Comparison of ENCODE assay signal across 12 mouse cellular contexts in the genomic region with DNA sequence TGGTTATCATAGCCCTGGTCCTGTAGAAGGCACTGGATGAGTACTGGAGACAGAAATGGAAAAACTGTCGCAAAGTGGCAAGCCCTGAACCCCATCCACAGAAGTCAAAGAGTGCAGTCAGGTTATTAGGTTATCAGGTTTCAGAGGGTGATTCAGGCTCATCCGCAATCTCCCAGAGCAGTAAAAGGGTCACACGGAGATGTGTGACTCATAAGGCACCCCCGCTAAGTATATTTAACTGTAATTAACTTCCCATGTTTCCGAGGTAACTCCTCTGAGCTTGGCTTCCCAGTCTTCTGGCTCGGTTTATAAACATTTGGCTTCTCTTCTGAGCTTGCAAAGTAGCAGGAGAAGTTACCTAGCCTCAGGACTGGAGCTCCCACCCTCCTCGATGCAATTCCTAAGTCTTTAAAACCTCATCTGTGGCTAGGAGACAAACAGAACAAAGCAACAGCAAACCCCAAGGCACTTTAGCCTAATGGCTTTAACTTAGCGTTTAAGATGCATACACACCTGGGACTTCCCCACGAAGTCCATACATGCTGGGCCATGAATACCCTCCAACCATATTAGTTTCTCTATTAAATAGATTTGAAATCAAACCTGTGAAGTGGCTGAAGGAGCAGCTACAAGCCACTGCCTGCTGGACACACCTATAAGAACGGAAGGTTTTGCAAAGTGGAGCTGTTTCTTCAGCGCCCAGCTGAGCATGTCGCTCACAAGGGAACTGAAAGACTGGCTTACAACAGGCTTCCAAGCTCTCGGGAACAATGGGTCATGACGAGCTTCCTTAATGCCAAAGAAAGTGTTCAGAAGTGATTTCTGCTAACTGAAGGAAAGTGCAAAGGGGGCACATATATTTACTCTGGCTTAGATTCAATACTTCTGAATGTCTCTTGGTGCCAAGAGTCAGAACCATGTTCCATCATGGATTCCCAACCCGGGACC.
DNase-seq lines count a peak whose midpoint lies in the region; ATAC-seq and TF ChIP-seq lines count a peak whose summit lies in the region.
"Had no signal": no experiment of that assay in that cellular context is flagged by ENCODE, and none has a peak within 500 bp of the region (broad histone marks: within the 10 kb centered on the region; RNA-seq: fewer than 3 reads in every experiment).

No protein-coding gene starts in this region.

- H3K79me3 ChIP-seq in C2C12 (ENCODE audit: low read depth): peaks cover 74% of the 10 kb centered on the region

- peaks cover 87% of the 10 kb centered on the region for H3K79me2 ChIP-seq in C2C12 (ENCODE audit: control insufficient read depth, insufficient read depth)

- H3K4me3 ChIP-seq in kidney, adult 2 months (ENCODE audit: insufficient read depth, low read depth, low read length): no peak overlapping the region
- no peak overlapping the region for H3K4me3 ChIP-seq in C2C12 (ENCODE audit: insufficient read depth, poor library complexity, severe bottlenecking)
- peak overlapping the region; percentile 47 for H3K4me3 ChIP-seq in brown adipose tissue, adult 24 weeks (ENCODE audit: insufficient read depth, low read depth, low read length)
- H3K4me3 ChIP-seq: forebrain, embryonic 10.5 days had no signal

- no peaks in the 10 kb centered on the region for H3K36me3 ChIP-seq in kidney, adult 2 months (ENCODE audit: control insufficient read depth, insufficient read depth, low read length)
- peaks cover 14% of the 10 kb centered on the region for H3K36me3 ChIP-seq in C2C12 (ENCODE audit: control insufficient read depth, insufficient read depth)
- H3K36me3 ChIP-seq: forebrain, embryonic 10.5 days had no signal

- 45% methylated on average over 15 of the region's 15 CpGs for WGBS in kidney, adult 2 months

- no peak overlapping the region for H3K27ac ChIP-seq in kidney, adult 2 months (ENCODE audit: insufficient read depth, low read depth, low read length)
- peak overlapping the region; percentile 67 for H3K27ac ChIP-seq in brown adipose tissue, adult 24 weeks (replicated peaks; ENCODE audit: low read depth, low read length)
- H3K27ac ChIP-seq: forebrain, embryonic 10.5 days had no signal

- H3K4me1 ChIP-seq in kidney, adult 2 months (ENCODE audit: control insufficient read depth, insufficient read depth, low read length): peaks cover 19% of the 10 kb centered on the region
- H3K4me1 ChIP-seq in brown adipose tissue, adult 24 weeks (ENCODE audit: control insufficient read depth, insufficient read depth, insufficient read length, low read length): peaks cover 20% of the 10 kb centered on the region

- peak; percentile 25 for DNase-seq in kidney, adult 2 months
- DNase-seq in kidney, postnatal 36 days: no peak
- DNase-seq in lung, postnatal 14 days: peak; percentile 46
- DNase-seq in retina, embryonic 14.5 days (ENCODE audit: low spot score): no peak
- no peak for DNase-seq in natural killer cell, adult 2 months (ENCODE audit: low spot score in 2 of 2)
- DNase-seq: cerebellum, adult 2 months; thymus, postnatal 4 days had no signal

- H3K27me3 ChIP-seq in kidney, adult 2 months (replicated peaks; ENCODE audit: control insufficient read depth, insufficient read depth, low read length): no peaks in the 10 kb centered on the region
- no peaks in the 10 kb centered on the region for H3K27me3 ChIP-seq in C2C12 (ENCODE audit: control insufficient read depth, insufficient read depth, insufficient read length)

- no peak for ATAC-seq in inflammation-experienced regulatory T-cells, adult 6 months
- ATAC-seq: hindbrain, embryonic 16.5 days had no signal

- H3ac ChIP-seq in C2C12 (ENCODE audit: control insufficient read depth, insufficient read length, low read depth): no peak overlapping the region

- TF ChIP-seq POLR2A in kidney, adult 2 months (IDR thresholded peaks at IDR 0.05; ENCODE audit: low read depth, low read length): no peak

- no peak for TF ChIP-seq CTCF in kidney, adult 2 months (conservative IDR thresholded peaks at IDR 0.05; ENCODE audit: insufficient read depth, insufficient read length, low read depth, low read length)
- no peak for TF ChIP-seq CTCF in C2C12 (IDR thresholded peaks at IDR 0.05; ENCODE audit: control insufficient read depth, insufficient read depth, insufficient read length)

TF ChIP-seq in C2C12, 6 proteins besides CTCF, POLR2A, EP300 and RAD21:
- TF ChIP-seq USF1 (IDR thresholded peaks at IDR 0.05; ENCODE audit: low read depth) (no peak), MYOD1 (IDR thresholded peaks at IDR 0.05; ENCODE audit: control insufficient read depth, insufficient read length, low read depth) (peak; percentile 52), FOSL1 (IDR thresholded peaks at IDR 0.05; ENCODE audit: insufficient read depth, low read length, poor library complexity, severe bottlenecking) (peak; percentile 88), CEBPB (IDR thresholded peaks at IDR 0.05; ENCODE audit: low read depth) (no peak)

Comparison
In these comparisons a context has a peak if more than half of its experiments do, and no peak if none do; other contexts are left out.
1. DNase-seq: peak in kidney, adult 2 months (single experiment) and lung, postnatal 14 days (single experiment); none in kidney, postnatal 36 days (0 of 2), retina, embryonic 14.5 days (single experiment) and natural killer cell, adult 2 months (0 of 2).